Mouse (Mus musculus): ENCODE results near the gene Wdr95. TPM values are rescaled to one million over a fixed set of nuclear protein-coding genes. Genes with fewer than 3 reads are reported as not detected.

Wdr95 gene
- total and polyA plus RNA-seq, 3 experiments: not detected

- TF ChIP-seq KAT2A (conservative IDR thresholded peaks at IDR 0.05; ENCODE audit: low read depth, low read length) (no peak), POLR2A (IDR thresholded peaks at IDR 0.05; ENCODE audit: control insufficient read depth in 1 of 2, insufficient read depth in 1 of 2, low read depth in 1 of 2, low read length in 2 of 2, poor library complexity in 1 of 2) (no peak), MAFK (IDR thresholded peaks at IDR 0.05; ENCODE audit: borderline replicate concordance, low read depth, low read length) (no peak), MAZ (IDR thresholded peaks at IDR 0.05; ENCODE audit: low read depth, low read length) (no peak), BHLHE40 (IDR thresholded peaks at IDR 0.05; ENCODE audit: borderline replicate concordance, low read depth, low read length) (no peak), UBTF (IDR thresholded peaks at IDR 0.05; ENCODE audit: borderline replicate concordance, insufficient read depth, low read depth, low read length) (no peak), ZNF384 (IDR thresholded peaks at IDR 0.05; ENCODE audit: low read depth, low read length) (no peak), SIN3A (IDR thresholded peaks at IDR 0.05; ENCODE audit: low read length) (no peak), TBP (IDR thresholded peaks at IDR 0.05; ENCODE audit: low read depth, low read length) (no peak), ZMIZ1 (IDR thresholded peaks at IDR 0.05; ENCODE audit: low read depth, low read length) (no peak), SMC3 (IDR thresholded peaks at IDR 0.05; ENCODE audit: low read depth, low read length) (no peak)
Measured at GRCm38 (mm10) chr5:149538531-149538930, 10.1 kb downstream of the Wdr95 start.

GRCm38 (mm10) chr5:149539051-149539450 is 10.6 kb downstream of the Wdr95 start:
- Histone ChIP-seq H3K36me3 (ENCODE audit: control insufficient read depth in 1 of 2, insufficient read depth in 2 of 2, low read length in 2 of 2) (no peaks in the 10 kb centered on the region), H3K9me3 (replicated peaks; ENCODE audit: insufficient read depth, low read length) (no peaks in the 10 kb centered on the region), H3K27me3 (ENCODE audit: control insufficient read depth in 1 of 2, insufficient read depth in 2 of 2, low read length in 2 of 2) (no peaks in the 10 kb centered on the region; a peak in 1 of 4 replicates), H3K4me3 (ENCODE audit: control insufficient read depth in 1 of 2, insufficient read depth in 1 of 2, low read depth in 2 of 2, low read length in 2 of 2) (no peak overlapping the region), H3K27ac (ENCODE audit: control insufficient read depth, low read depth, low read length) (no peak overlapping the region), H3K9ac (ENCODE audit: control insufficient read depth, low read depth, low read length, poor library complexity, severe bottlenecking) (no peak overlapping the region), H3K4me1 (ENCODE audit: control insufficient read depth in 1 of 2, insufficient read depth in 2 of 2, low read length in 2 of 2) (no peaks in the 10 kb centered on the region), H3K79me2 (ENCODE audit: control insufficient read depth, insufficient read depth, low read length, poor library complexity) (no peaks in the 10 kb centered on the region)
- no peak for DNase-seq (ENCODE audit: low read depth, low spot score)
- no peak for TF ChIP-seq SIN3A (IDR thresholded peaks at IDR 0.05; ENCODE audit: low read length)
- TF ChIP-seq GATA1 (IDR thresholded peaks at IDR 0.05; ENCODE audit: low read depth, low read length): no peak
- no peak for TF ChIP-seq MYB (IDR thresholded peaks at IDR 0.05; ENCODE audit: low read depth, low read length)
- TF ChIP-seq MEF2A (IDR thresholded peaks at IDR 0.05; ENCODE audit: extremely low read depth, insufficient replicate concordance, low read depth, low read length, poor library complexity, severe bottlenecking): no peak
- TF ChIP-seq ELF1 (IDR thresholded peaks at IDR 0.05; ENCODE audit: low read depth, low read length): no peak

More at GRCm38 (mm10) chr5:149538531-149538930, 10.1 kb downstream of the Wdr95 start:
- H3K9me3 ChIP-seq (replicated peaks; ENCODE audit: insufficient read depth, low read length): no peaks in the 10 kb centered on the region
- no peaks in the 10 kb centered on the region for H3K36me3 ChIP-seq (ENCODE audit: control insufficient read depth in 1 of 2, insufficient read depth in 2 of 2, low read length in 2 of 2)
- no peak overlapping the region for H3K9ac ChIP-seq (ENCODE audit: control insufficient read depth, low read depth, low read length, poor library complexity, severe bottlenecking)
- H3K27ac ChIP-seq (ENCODE audit: control insufficient read depth, low read depth, low read length): no peak overlapping the region
- H3K4me1 ChIP-seq (ENCODE audit: control insufficient read depth in 1 of 2, insufficient read depth in 2 of 2, low read length in 2 of 2): no peaks in the 10 kb centered on the region
- H3K4me3 ChIP-seq (ENCODE audit: control insufficient read depth in 1 of 2, insufficient read depth in 1 of 2, low read depth in 2 of 2, low read length in 2 of 2): no peak overlapping the region
- no peaks in the 10 kb centered on the region; a peak in 1 of 4 replicates for H3K27me3 ChIP-seq (ENCODE audit: control insufficient read depth in 1 of 2, insufficient read depth in 2 of 2, low read length in 2 of 2)
- no peak for DNase-seq (ENCODE audit: low read depth, low spot score)
- no peaks in the 10 kb centered on the region for H3K79me2 ChIP-seq (ENCODE audit: control insufficient read depth, insufficient read depth, low read length, poor library complexity)

- H3K4me3 ChIP-seq (ENCODE audit: control insufficient read depth in 1 of 2, insufficient read depth in 1 of 2, low read depth in 2 of 2, low read length in 2 of 2): no peak overlapping the region
- DNase-seq (ENCODE audit: low read depth, low spot score): no peak
- H3K27me3 ChIP-seq (ENCODE audit: control insufficient read depth in 1 of 2, insufficient read depth in 2 of 2, low read length in 2 of 2): no peaks in the 10 kb centered on the region; a peak in 2 of 4 replicates
- H3K9me3 ChIP-seq (replicated peaks; ENCODE audit: insufficient read depth, low read length): no peaks in the 10 kb centered on the region
- no peak overlapping the region for H3K9ac ChIP-seq (ENCODE audit: control insufficient read depth, low read depth, low read length, poor library complexity, severe bottlenecking)
- H3K4me1 ChIP-seq (ENCODE audit: control insufficient read depth in 1 of 2, insufficient read depth in 2 of 2, low read length in 2 of 2): no peaks in the 10 kb centered on the region
- H3K79me2 ChIP-seq (ENCODE audit: control insufficient read depth, insufficient read depth, low read length, poor library complexity): no peaks in the 10 kb centered on the region
- no peaks in the 10 kb centered on the region for H3K36me3 ChIP-seq (ENCODE audit: control insufficient read depth in 1 of 2, insufficient read depth in 2 of 2, low read length in 2 of 2)
- no peak overlapping the region for H3K27ac ChIP-seq (ENCODE audit: control insufficient read depth, low read depth, low read length)
- no peak for TF ChIP-seq MAZ (IDR thresholded peaks at IDR 0.05; ENCODE audit: low read depth, low read length)
- TF ChIP-seq KAT2A (conservative IDR thresholded peaks at IDR 0.05; ENCODE audit: low read depth, low read length): no peak
- TF ChIP-seq UBTF (IDR thresholded peaks at IDR 0.05; ENCODE audit: borderline replicate concordance, insufficient read depth, low read depth, low read length): no peak
- TF ChIP-seq NRF1 (IDR thresholded peaks at IDR 0.05; ENCODE audit: insufficient read depth, low read depth, low read length, poor library complexity, severe bottlenecking): no peak
- TF ChIP-seq MYB (IDR thresholded peaks at IDR 0.05; ENCODE audit: low read depth, low read length): no peak
- TF ChIP-seq TAL1 (IDR thresholded peaks at IDR 0.05; ENCODE audit: low read length): no peak
- TF ChIP-seq MEF2A (IDR thresholded peaks at IDR 0.05; ENCODE audit: extremely low read depth, insufficient replicate concordance, low read depth, low read length, poor library complexity, severe bottlenecking): no peak
- no peak for TF ChIP-seq MXI1 (IDR thresholded peaks at IDR 0.05; ENCODE audit: low read depth, low read length)
- TF ChIP-seq POLR2AphosphoS5 (IDR thresholded peaks at IDR 0.05; ENCODE audit: borderline replicate concordance, low read depth, low read length): no peak
- TF ChIP-seq JUND (IDR thresholded peaks at IDR 0.05; ENCODE audit: low read depth, low read length): no peak
- no peak for TF ChIP-seq POLR2A (IDR thresholded peaks at IDR 0.05; ENCODE audit: control insufficient read depth in 1 of 2, insufficient read depth in 1 of 2, low read depth in 1 of 2, low read length in 2 of 2, poor library complexity in 1 of 2)
- TF ChIP-seq ZKSCAN1 (IDR thresholded peaks at IDR 0.05; ENCODE audit: low read depth, low read length): no peak
- no peak for TF ChIP-seq POLR2AphosphoS2 (IDR thresholded peaks at IDR 0.05; ENCODE audit: low read length)
- TF ChIP-seq ZMIZ1 (IDR thresholded peaks at IDR 0.05; ENCODE audit: low read depth, low read length): no peak
- TF ChIP-seq SMC3 (IDR thresholded peaks at IDR 0.05; ENCODE audit: low read depth, low read length): no peak
- no peak for TF ChIP-seq CHD1 (IDR thresholded peaks at IDR 0.05; ENCODE audit: low read depth, low read length)
- TF ChIP-seq USF1 (IDR thresholded peaks at IDR 0.05; ENCODE audit: low read depth, low read length): no peak
Measured at GRCm38 (mm10) chr5:149551179-149551578, 22.7 kb downstream of the Wdr95 start.

All from MEL (cell line).